Mouse (Mus musculus) liver, embryonic 13.5 days (tissue): Measurements from ENCODE around the gene Eif3l. TPM values are rescaled to one million over a fixed set of nuclear protein-coding genes. Genes with fewer than 3 reads are reported as not detected.

Experiments used
- ATAC-seq: fragments of 200-750 bp; cut with Nextera tagmentation; 2 replicates; pipeline ENCODE4 v1.8.0; 2017; ENCODE audit warnings: low read depth, mild to moderate bottlenecking, moderate number of reproducible peaks, moderate library complexity
- DNase-seq: peaks from one replicate; pipeline ENCODE4 v3.0.0; 2022
- H3K27ac ChIP-seq: fragments of 300-500 bp; sonication (generic); 2 replicates; pipeline ENCODE4 v1.5.1; 2015; ENCODE audit warnings: moderate library complexity, mild to moderate bottlenecking, inconsistent platforms
- H3K27me3 ChIP-seq: fragments of 300-500 bp; sonication (generic); 2 replicates; pipeline ENCODE4 v1.6.1; 2015; ENCODE audit warnings: mild to moderate bottlenecking, inconsistent platforms
- H3K36me3 ChIP-seq: fragments of 300-500 bp; sonication (generic); 2 replicates; pipeline ENCODE4 v1.6.1; 2015; ENCODE audit warnings: mild to moderate bottlenecking, inconsistent platforms
- H3K4me1 ChIP-seq: fragments of 300-500 bp; sonication (generic); replicated peaks from 2 replicates; pipeline ENCODE4 v1.6.1; 2015; ENCODE audit warnings: inconsistent platforms
- H3K4me2 ChIP-seq: fragments of 300-500 bp; sonication (generic); 2 replicates; pipeline ENCODE4 v1.6.1; 2015; ENCODE audit warnings: inconsistent platforms, mild to moderate bottlenecking, moderate library complexity
- H3K4me3 ChIP-seq: fragments of 300-500 bp; sonication (generic); replicated peaks from 2 replicates; pipeline ENCODE4 v1.5.1; 2015; ENCODE audit warnings: mild to moderate bottlenecking, inconsistent platforms
- H3K9ac ChIP-seq: fragments of 300-500 bp; sonication (generic); 2 replicates; pipeline ENCODE4 v1.6.1; 2015; ENCODE audit warnings: mild to moderate bottlenecking, inconsistent platforms
- H3K9me3 ChIP-seq: fragments of 300-500 bp; sonication (generic); replicated peaks from 2 replicates; pipeline ENCODE4 v1.6.1; 2016; ENCODE audit warnings: inconsistent platforms
- WGBS: fragments of 180-500 bp; shearing (Covaris S2); methylation state at CpG from one replicate; pipeline ENCODE4 v1.1.7; 2015; ENCODE audit not compliant: insufficient replicate concordance; 5-methylcytosine and 5-hydroxymethylcytosine counted together
- polyA plus RNA-seq: library from polyadenylated mRNA; unstranded; fragments of >200 nt; fragmentation: Nextera tagmentation; extraction: Ambion mirVana; gene quantifications from 2 replicates; pipeline ENCODE4 v1.2.1, GENCODE M21; 2015

Gene Eif3l
- polyA plus RNA-seq, 1 experiment from 2014 or later, result 171 TPM

DNA sequence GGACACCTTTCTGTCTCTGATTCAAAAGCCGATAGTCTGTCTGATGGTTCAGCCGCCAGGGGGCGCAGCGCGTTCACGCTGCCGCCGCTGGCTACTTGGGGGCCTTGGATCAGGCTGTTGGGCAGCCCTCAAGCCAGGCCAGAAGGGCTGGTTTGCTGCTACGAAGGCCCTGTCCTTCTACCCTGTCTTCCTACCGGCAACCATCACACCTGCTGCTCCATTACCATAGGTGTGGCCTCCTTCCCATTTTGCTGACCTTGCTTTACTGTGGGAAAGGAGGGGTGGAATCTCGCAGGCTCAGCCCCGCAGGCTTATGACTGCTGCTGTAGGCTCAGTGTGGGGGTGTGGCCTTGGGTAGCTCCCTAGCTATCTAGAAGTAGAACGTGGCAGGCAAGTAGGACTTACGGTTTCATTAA is 37.1 kb upstream of the Eif3l start:
- Histone ChIP-seq H3K9me3 (no peaks in the 10 kb centered on the region), H3K36me3 (peaks cover 12% of the 10 kb centered on the region; the same call in 1 of the 2 replicates), H3K4me2 (peak overlapping the region; percentile 58), H3K4me1 (peaks cover 50% of the 10 kb centered on the region), H3K27ac (peak overlapping the region; percentile 44; the same call in 1 of the 2 replicates), H3K27me3 (peaks cover 43% of the 10 kb centered on the region), H3K9ac (peak overlapping the region; percentile 50), H3K4me3 (peak overlapping the region; percentile 28)
- ATAC-seq (peak; percentile 57), DNase-seq (peak; percentile 69)
- 6% methylated on average over 14 of the region's 14 CpGs for WGBS

GRCm38 (mm10) chr15:79038331-79038730 is 36.6 kb upstream of the Eif3l start:
- Histone ChIP-seq H3K4me3 (0 out of 2 replicates have a peak overlapping the region, but pooled peaks have one; percentile 28), H3K4me1 (peaks cover 54% of the 10 kb centered on the region), H3K36me3 (peaks cover 12% of the 10 kb centered on the region; the same call in 1 of the 2 replicates), H3K27ac (peak overlapping the region; percentile 44; the same call in 1 of the 2 replicates), H3K9me3 (no peaks in the 10 kb centered on the region), H3K9ac (peak overlapping the region; percentile 50), H3K4me2 (peak overlapping the region; percentile 58), H3K27me3 (peaks cover 48% of the 10 kb centered on the region)
- WGBS, result 63% methylated on average over 10 of the region's 10 CpGs
- DNase-seq (no peak), ATAC-seq (no peak)

GRCm38 (mm10) chr15:79038853-79039252 is 36.1 kb upstream of the Eif3l start:
- DNase-seq (peak; percentile 83), ATAC-seq (peak; percentile 76)
- H3K9ac ChIP-seq, result no peak overlapping the region
- no peak overlapping the region for H3K4me3 ChIP-seq
- no peaks in the 10 kb centered on the region for H3K9me3 ChIP-seq
- H3K4me2 ChIP-seq, result no peak overlapping the region
- H3K36me3 ChIP-seq, result peaks cover 12% of the 10 kb centered on the region; the same call in 1 of the 2 replicates
- WGBS, result 15% methylated on average over 7 of the region's 7 CpGs
- H3K27ac ChIP-seq, result no peak overlapping the region
- peaks cover 57% of the 10 kb centered on the region for H3K4me1 ChIP-seq
- H3K27me3 ChIP-seq, result peaks cover 51% of the 10 kb centered on the region

DNA sequence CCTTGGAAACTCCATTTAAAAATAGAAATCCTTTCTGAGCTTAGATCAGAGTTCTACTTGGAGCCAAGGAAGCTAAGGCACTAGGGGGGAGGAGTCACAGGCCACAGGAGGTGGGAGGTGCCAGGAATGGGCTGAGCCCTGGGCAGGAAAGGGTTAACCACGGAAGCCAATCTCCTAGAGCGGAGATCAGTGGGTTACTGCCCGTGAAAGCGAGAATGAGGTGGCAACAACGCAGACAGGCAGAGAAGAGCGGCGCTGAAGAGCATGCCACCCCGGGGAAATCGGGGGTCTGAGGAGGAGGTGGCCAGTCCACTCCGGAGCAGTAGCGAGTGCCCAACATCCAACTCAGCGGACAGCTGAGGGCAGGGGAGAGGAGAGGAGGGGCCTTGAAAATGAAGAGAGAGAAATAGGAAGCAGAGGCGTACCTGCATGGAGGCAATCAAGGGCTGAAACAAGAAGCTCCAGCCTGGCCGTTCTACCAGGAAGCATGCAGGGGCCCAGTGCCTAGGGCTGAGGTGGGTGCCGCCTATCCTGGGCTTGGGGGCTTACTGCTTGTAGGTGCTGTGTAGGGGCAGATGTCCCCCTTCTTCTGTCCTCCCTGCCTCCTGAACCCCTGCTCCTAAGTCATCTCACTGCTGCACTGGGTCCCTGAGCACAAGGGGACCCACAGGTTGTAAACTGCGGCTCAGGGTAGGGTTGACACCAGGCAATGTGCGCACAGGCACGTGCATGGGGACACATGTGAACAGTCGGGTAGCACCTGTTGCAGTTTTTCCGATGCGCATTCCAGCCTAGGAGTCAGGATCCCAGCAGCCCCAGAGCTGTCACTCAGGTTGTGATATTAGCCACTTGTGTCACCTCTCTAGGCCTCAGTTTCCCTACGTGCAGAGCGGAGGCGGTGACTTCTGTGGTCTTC is 34.2 kb upstream of the Eif3l start:
- H3K36me3 ChIP-seq, result peaks cover 12% of the 10 kb centered on the region; the same call in 1 of the 2 replicates
- ATAC-seq, result no peak
- peaks cover 59% of the 10 kb centered on the region for H3K27me3 ChIP-seq
- WGBS, result 14% methylated on average over 24 of the region's 24 CpGs
- peak overlapping the region; percentile 47 for H3K9ac ChIP-seq
- H3K4me2 ChIP-seq, result peak overlapping the region; percentile 59
- peak overlapping the region; percentile 38 for H3K4me3 ChIP-seq
- no peaks in the 10 kb centered on the region for H3K9me3 ChIP-seq
- no peak overlapping the region for H3K27ac ChIP-seq
- DNase-seq, result no peak
- H3K4me1 ChIP-seq, result peaks cover 64% of the 10 kb centered on the region

DNA sequence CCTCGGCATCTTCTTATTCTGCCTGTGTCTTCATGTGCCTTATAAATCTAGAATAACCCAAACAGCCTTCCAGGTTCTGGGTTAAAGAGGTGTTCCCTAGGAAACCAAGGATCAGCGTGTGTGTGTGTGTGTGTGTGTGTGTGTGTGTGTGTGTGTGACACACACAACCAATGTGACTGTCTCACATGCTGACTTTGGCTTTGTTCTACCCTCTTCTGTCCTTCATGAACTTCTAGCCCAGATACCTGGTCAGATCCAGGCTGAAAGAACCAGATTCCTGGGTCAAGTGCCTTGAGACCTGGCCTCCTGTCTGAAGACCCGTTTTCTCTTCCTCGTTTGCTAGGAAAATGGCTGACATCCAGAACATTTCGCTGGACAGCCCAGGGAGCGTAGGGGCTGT is 33.4 kb upstream of the Eif3l start, which contains the start of gene Galr3:
Galr3 (plus strand) TSS at position 301 of the 400 bp plus-strand sequence.
- no peaks in the 10 kb centered on the region for H3K9me3 ChIP-seq
- H3K4me2 ChIP-seq, result peak within 1 kb of the TSS; percentile 80
- ATAC-seq (no peak), DNase-seq (no peak)
- H3K27me3 ChIP-seq, result peaks cover 59% of the 10 kb centered on the region
- peaks cover 64% of the 10 kb centered on the region for H3K4me1 ChIP-seq
- peak within 1 kb of the TSS; percentile 63 for H3K9ac ChIP-seq
- peaks cover 3% of the 10 kb centered on the region; the same call in 1 of the 2 replicates for H3K36me3 ChIP-seq
- H3K27ac ChIP-seq, result no peak within 1 kb of the TSS
- WGBS, result 68% methylated on average over 6 of the region's 6 CpGs
- H3K4me3 ChIP-seq, result peak within 1 kb of the TSS; percentile 59

GRCm38 (mm10) chr15:79042721-79043491 is 32.1 kb upstream of the Eif3l start:
- ATAC-seq, result no peak
- no peaks in the 10 kb centered on the region for H3K36me3 ChIP-seq
- H3K9ac ChIP-seq, result peak overlapping the region; percentile 63
- H3K27me3 ChIP-seq, result peaks cover 62% of the 10 kb centered on the region
- peaks cover 61% of the 10 kb centered on the region for H3K4me1 ChIP-seq
- peak overlapping the region; percentile 80 for H3K4me2 ChIP-seq
- 1% methylated on average over 101 of the region's 105 CpGs for WGBS
- peak overlapping the region; percentile 59 for H3K4me3 ChIP-seq
- H3K9me3 ChIP-seq, result no peaks in the 10 kb centered on the region
- DNase-seq, result no peak
- no peak overlapping the region for H3K27ac ChIP-seq

DNA sequence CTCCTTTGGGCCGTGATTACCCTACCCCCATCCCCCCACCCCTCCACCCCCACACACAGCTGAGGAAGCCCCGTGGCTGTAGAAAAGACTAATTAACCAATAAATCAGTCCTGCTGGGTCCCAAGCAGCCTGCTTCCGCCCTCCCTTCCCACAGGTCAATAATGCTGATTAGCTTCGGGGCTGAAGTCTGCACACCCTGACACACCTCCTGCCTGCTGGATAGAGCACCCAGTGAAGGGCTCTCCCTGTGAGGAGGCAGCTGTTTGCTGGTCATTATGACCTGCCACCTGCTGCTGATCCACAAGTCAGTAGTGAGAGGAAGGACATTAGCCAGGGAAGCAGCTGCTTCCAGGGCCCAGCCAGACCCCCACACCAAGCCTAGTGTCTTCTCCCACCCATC is 30.1 kb upstream of the Eif3l start:
- H3K9ac ChIP-seq, result no peak overlapping the region
- 25% methylated on average over 4 of the region's 4 CpGs for WGBS
- DNase-seq, result no peak
- peaks cover 43% of the 10 kb centered on the region for H3K4me1 ChIP-seq
- H3K27ac ChIP-seq, result 0 out of 2 replicates have a peak overlapping the region, but pooled peaks have one; percentile 19
- no peak overlapping the region for H3K4me3 ChIP-seq
- peaks cover 56% of the 10 kb centered on the region for H3K27me3 ChIP-seq
- ATAC-seq, result peak; percentile 34; the same call in 1 of the 2 replicates
- no peaks in the 10 kb centered on the region for H3K9me3 ChIP-seq
- H3K4me2 ChIP-seq, result no peak overlapping the region
- H3K36me3 ChIP-seq, result no peaks in the 10 kb centered on the region

- 59% methylated on average over 4 of the region's 4 CpGs for WGBS
- Histone ChIP-seq H3K4me3 (no peak overlapping the region), H3K9me3 (no peaks in the 10 kb centered on the region), H3K27ac (no peak overlapping the region), H3K4me1 (peaks cover 42% of the 10 kb centered on the region), H3K36me3 (peaks cover 19% of the 10 kb centered on the region), H3K9ac (no peak overlapping the region), H3K4me2 (no peak overlapping the region), H3K27me3 (peaks cover 23% of the 10 kb centered on the region)
- DNase-seq, result no peak
- ATAC-seq, result no peak
These were observed 26.8 kb upstream of the Eif3l start for GRCm38 (mm10) chr15:79048186-79048585.

DNA sequence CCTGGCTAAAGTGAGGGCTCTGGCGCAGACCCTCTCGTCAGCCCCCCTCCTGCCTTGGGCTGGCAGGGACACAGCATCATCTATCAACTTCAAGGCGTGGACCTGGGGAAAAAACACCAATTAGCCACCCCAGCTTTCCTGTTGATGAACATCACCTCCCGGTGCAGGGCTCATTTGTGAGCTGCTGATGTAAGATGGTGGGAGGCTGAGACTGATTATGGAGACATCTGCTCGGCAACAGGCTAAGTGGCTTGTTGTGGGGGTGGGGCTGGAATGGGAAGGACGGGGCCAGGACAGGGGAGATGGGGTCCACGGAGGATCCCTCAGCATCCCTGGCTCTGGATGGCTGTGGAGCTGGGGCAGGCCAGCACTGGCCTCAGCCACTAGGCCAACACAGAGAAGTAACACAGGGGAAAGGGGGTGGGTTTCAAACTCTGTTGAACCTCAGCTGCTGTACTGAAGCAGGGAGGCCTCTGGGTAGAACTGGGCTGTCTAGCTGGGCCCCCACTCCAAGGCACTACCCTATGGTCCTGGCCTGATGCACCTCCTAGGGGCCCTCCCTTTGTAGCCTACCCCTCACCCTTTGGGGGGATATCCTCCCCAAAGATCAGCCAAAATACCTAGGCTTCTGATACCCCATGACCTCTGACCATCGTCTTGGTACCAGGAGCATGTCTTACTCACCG is 24.7 kb upstream of the Eif3l start:
- DNase-seq (no peak), ATAC-seq (no peak)
- Histone ChIP-seq H3K4me1 (peaks cover 32% of the 10 kb centered on the region), H3K36me3 (peaks cover 40% of the 10 kb centered on the region), H3K27me3 (peaks cover 3% of the 10 kb centered on the region; the same call in 1 of the 2 replicates), H3K9me3 (no peaks in the 10 kb centered on the region), H3K4me2 (0 out of 2 replicates have a peak overlapping the region, but pooled peaks have one; percentile 10), H3K27ac (peak overlapping the region; percentile 80; the same call in 1 of the 2 replicates), H3K9ac (peak overlapping the region; percentile 36; the same call in 1 of the 2 replicates), H3K4me3 (no peak overlapping the region)
- WGBS, result 70% methylated on average over 9 of the region's 9 CpGs

DNA sequence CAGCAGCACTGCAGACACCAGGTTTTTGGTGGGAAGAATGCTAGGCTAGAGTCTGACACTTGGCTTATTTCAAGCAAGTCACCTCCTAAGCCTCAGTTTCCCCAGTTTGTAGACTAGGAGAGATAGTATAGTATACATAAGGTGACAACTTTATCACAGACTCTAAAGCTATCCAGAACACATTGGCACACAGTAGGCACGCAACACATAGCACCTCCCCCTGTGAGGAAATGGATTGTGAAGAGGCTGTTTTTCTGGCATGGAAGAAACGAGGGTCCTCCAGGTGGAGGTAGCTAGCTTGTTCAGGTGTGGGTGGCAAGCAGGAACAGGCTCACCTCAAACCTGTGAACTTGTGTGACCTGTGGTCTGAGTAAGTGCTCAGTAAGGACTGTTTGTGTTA is 24.0 kb upstream of the Eif3l start:
- Histone ChIP-seq H3K9ac (peak overlapping the region; percentile 36; the same call in 1 of the 2 replicates), H3K27me3 (0 out of 2 replicates have a peak, but pooled peaks cover 3% of the 10 kb centered on the region), H3K4me2 (peak overlapping the region; percentile 10; the same call in 1 of the 2 replicates), H3K36me3 (peaks cover 46% of the 10 kb centered on the region), H3K9me3 (no peaks in the 10 kb centered on the region), H3K4me3 (no peak overlapping the region; the same call in 1 of the 2 replicates), H3K27ac (peak overlapping the region; percentile 80), H3K4me1 (peaks cover 32% of the 10 kb centered on the region)
- WGBS, result 70% methylated on average over 2 of the region's 2 CpGs
- DNase-seq (no peak), ATAC-seq (no peak)
